Mouse (Mus musculus) intestine, postnatal 0 days (tissue): Measurements from ENCODE around the gene Chrm5. TPM values are rescaled to one million over a fixed set of nuclear protein-coding genes. Genes with fewer than 3 reads are reported as not detected.

Experiments used
- ATAC-seq: fragments of 200-750 bp; cut with Nextera tagmentation; 2 replicates; pipeline ENCODE4 v1.8.0; 2017; ENCODE audit warnings: mild to moderate bottlenecking, moderate TSS enrichment, moderate library complexity
- H3K27ac ChIP-seq: fragments of 300-500 bp; sonication (generic); 2 replicates; pipeline ENCODE4 v1.5.1; 2014; ENCODE audit warnings: mild to moderate bottlenecking, low read depth, low read length, moderate library complexity
- H3K27me3 ChIP-seq: fragments of 300-500 bp; sonication (generic); replicated peaks from 2 replicates; pipeline ENCODE4 v1.6.1; 2014; ENCODE audit warnings: low read length, mixed read lengths; ENCODE audit not compliant: control insufficient read depth, insufficient read depth
- H3K36me3 ChIP-seq: fragments of 300-500 bp; sonication (generic); 2 replicates; pipeline ENCODE4 v1.6.1; 2014; ENCODE audit warnings: mild to moderate bottlenecking, moderate library complexity; ENCODE audit not compliant: control insufficient read depth, insufficient read depth
- H3K4me1 ChIP-seq: fragments of 300-500 bp; sonication (generic); replicated peaks from 2 replicates; pipeline ENCODE4 v1.6.1; 2014; ENCODE audit warnings: antibody characterized with exemption, low read length, mixed read lengths; ENCODE audit not compliant: control insufficient read depth, insufficient read depth
- H3K4me2 ChIP-seq: fragments of 300-500 bp; sonication (generic); replicated peaks from 2 replicates; pipeline ENCODE4 v1.6.1; 2014; ENCODE audit warnings: low read depth, mild to moderate bottlenecking, moderate library complexity
- H3K4me3 ChIP-seq: fragments of 300-500 bp; sonication (generic); 2 replicates; pipeline ENCODE4 v1.5.1; 2014; ENCODE audit warnings: low read depth, low read length
- H3K9ac ChIP-seq: fragments of 300-500 bp; sonication (generic); 2 replicates; pipeline ENCODE4 v1.6.1; 2014; ENCODE audit warnings: mild to moderate bottlenecking, low read depth, low read length
- H3K9me3 ChIP-seq: fragments of 300-500 bp; sonication (generic); 2 replicates; pipeline ENCODE4 v1.6.1; 2016; ENCODE audit warnings: mixed run types; ENCODE audit not compliant: control insufficient read depth
- CTCF ChIP-seq: sonication (generic); IDR thresholded peaks from 2 replicates; pipeline ENCODE4 v1.5.1; 2016; ENCODE audit warnings: low read depth, mild to moderate bottlenecking, control low read depth, antibody characterized with exemption, moderate library complexity
- WGBS: fragments of 180-500 bp; shearing (Covaris S2); extraction: QIAGEN DNeasy Blood & Tissue Kit; methylation state at CpG from one replicate; pipeline ENCODE4 v1.1.7; 2014; 5-methylcytosine and 5-hydroxymethylcytosine counted together
- polyA plus RNA-seq: library from polyadenylated mRNA; unstranded; fragments of >200 nt; fragmentation: Nextera tagmentation; extraction: Ambion mirVana; gene quantifications from 2 replicates; pipeline ENCODE4 v1.2.1, GENCODE M21; 2015

Gene Chrm5
- polyA plus RNA-seq, 1 experiment from 2014 or later = not detected

DNA sequence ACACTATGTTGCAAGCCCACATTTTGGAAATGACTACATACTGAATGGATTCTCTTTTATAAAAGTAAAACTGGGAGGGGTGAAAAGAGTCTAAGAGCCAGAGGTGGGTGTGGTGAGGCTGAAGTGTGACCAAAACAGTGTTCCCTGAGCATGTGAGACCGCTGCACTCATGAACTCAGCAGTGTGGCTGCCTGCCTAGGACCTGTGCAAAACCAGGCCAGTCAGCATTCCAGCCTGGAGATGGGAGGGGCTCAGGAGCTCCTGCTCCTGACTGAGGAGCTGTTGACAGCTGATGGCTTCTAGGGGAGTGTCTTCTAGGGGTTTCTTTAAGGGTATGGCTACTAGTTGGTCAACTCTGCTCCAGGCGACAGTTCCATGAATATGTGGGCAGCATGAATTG, 4.3 kb upstream of the Chrm5 start:
- no peak overlapping the region for H3K4me3 ChIP-seq
- no peaks in the 10 kb centered on the region for H3K27me3 ChIP-seq
- H3K9me3 ChIP-seq = no peaks in the 10 kb centered on the region
- no peak overlapping the region for H3K9ac ChIP-seq
- no peaks in the 10 kb centered on the region for H3K4me1 ChIP-seq
- no peak for ATAC-seq
- WGBS = 62% methylated on average over 2 of the region's 2 CpGs
- no peak overlapping the region for H3K4me2 ChIP-seq
- H3K36me3 ChIP-seq = no peaks in the 10 kb centered on the region
- TF ChIP-seq CTCF = no peak
- H3K27ac ChIP-seq = no peak overlapping the region

DNA sequence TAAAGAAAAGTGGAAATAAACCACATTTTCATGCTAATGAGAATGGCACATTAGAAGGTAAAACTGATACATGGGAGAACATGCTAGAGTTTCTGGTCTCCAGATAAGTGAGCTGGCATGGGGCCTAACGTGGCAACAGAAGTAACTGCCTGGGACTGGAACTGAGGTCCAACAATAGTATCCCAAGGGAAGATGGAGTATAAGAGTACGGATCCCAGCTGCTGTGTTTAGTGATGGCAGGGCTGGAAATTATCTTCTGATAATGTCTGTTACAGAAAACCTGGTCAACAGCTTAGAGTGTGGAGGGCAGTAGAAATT, 2.7 kb upstream of the Chrm5 start:
- no peak overlapping the region for H3K27ac ChIP-seq

GRCm38 (mm10) chr2:112482533-112483333, 2.2 kb upstream of the Chrm5 start:
- Histone ChIP-seq H3K9ac (no peak overlapping the region), H3K36me3 (no peaks in the 10 kb centered on the region), H3K27ac (no peak overlapping the region), H3K4me2 (no peak overlapping the region), H3K9me3 (no peaks in the 10 kb centered on the region), H3K27me3 (no peaks in the 10 kb centered on the region), H3K4me1 (no peaks in the 10 kb centered on the region), H3K4me3 (no peak overlapping the region)
- 74% methylated on average over 5 of the region's 5 CpGs for WGBS
- TF ChIP-seq CTCF = no peak
- no peak for ATAC-seq

More for the DNA sequence above, 2.7 kb upstream of the Chrm5 start:
- H3K36me3 ChIP-seq = no peaks in the 10 kb centered on the region
- ATAC-seq = no peak
- TF ChIP-seq CTCF = no peak
- no peak overlapping the region for H3K9ac ChIP-seq
- H3K4me3 ChIP-seq = no peak overlapping the region
- no peaks in the 10 kb centered on the region for H3K9me3 ChIP-seq
- no peak overlapping the region for H3K4me2 ChIP-seq
- H3K27me3 ChIP-seq = no peaks in the 10 kb centered on the region
- WGBS = 74% methylated on average over 2 of the region's 2 CpGs
- H3K4me1 ChIP-seq = no peaks in the 10 kb centered on the region

DNA sequence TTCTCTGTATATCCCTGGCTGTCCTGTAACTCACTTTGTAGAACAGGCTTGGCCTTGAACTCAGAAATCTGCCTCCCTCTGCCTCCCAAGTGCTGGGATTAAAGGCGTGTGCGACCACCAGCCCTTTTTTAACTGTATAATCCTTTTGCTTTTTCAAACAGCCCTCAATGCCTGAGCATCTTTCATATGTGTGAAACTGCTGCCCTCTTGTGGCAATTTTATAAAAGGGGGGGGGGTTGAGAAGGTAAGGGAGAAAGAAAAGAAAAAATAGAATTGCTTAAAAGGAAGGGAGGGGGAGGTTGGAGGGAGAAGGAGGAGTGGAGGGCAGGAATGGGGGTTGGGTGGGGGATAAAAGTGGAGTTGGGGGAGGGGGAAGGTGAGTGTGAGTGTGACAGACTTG, 995 bp upstream of the Chrm5 start:
- Histone ChIP-seq H3K27ac (no peak overlapping the region), H3K9me3 (no peaks in the 10 kb centered on the region), H3K4me3 (no peak overlapping the region), H3K36me3 (no peaks in the 10 kb centered on the region), H3K9ac (no peak overlapping the region), H3K4me1 (no peaks in the 10 kb centered on the region), H3K27me3 (no peaks in the 10 kb centered on the region), H3K4me2 (no peak overlapping the region)
- ATAC-seq = no peak
- TF ChIP-seq CTCF = peak; percentile 72
- WGBS = 0% methylated on average over 2 of the region's 2 CpGs

DNA sequence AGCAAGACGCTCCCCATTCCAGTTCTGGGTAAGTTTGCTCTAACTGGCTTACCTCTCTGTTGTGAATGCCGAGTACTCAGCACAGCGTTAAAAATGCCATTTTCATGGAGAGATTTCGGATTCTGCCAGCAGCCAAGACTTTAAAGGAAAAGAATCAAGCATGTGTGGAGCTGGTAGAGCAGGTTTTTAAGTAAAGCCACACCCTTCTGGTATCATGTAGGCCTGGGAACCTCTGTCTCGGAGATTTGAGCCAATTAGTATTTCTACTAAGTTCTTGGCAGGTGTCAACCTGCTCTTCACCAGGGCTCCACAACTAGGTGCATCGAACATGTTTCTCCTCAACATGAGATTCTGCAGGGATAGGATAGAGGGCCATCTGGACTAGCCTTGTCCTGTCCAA, 4.0 kb downstream of the Chrm5 start:
- H3K9ac ChIP-seq = no peak overlapping the region
- H3K4me2 ChIP-seq = no peak overlapping the region
- ATAC-seq = no peak
- H3K9me3 ChIP-seq = no peaks in the 10 kb centered on the region
- H3K27ac ChIP-seq = no peak overlapping the region
- no peaks in the 10 kb centered on the region for H3K36me3 ChIP-seq
- WGBS = 44% methylated on average over 6 of the region's 6 CpGs
- no peaks in the 10 kb centered on the region for H3K4me1 ChIP-seq
- H3K4me3 ChIP-seq = no peak overlapping the region
- TF ChIP-seq CTCF = no peak
- H3K27me3 ChIP-seq = no peaks in the 10 kb centered on the region

- Histone ChIP-seq H3K4me2 (no peak overlapping the region), H3K4me3 (no peak overlapping the region), H3K9ac (no peak overlapping the region), H3K9me3 (no peaks in the 10 kb centered on the region), H3K36me3 (no peaks in the 10 kb centered on the region), H3K4me1 (no peaks in the 10 kb centered on the region), H3K27ac (no peak overlapping the region), H3K27me3 (no peaks in the 10 kb centered on the region)
- no peak for ATAC-seq
- WGBS = 80% methylated on average over 5 of the region's 5 CpGs
- no peak for TF ChIP-seq CTCF
Observed at GRCm38 (mm10) chr2:112474997-112475724, 5.4 kb downstream of the Chrm5 start.
